Mouse (Mus musculus) midbrain, embryonic 16.5 days (tissue): Measurements from ENCODE around the gene Ptprg. TPM values are rescaled to one million over a fixed set of nuclear protein-coding genes. Genes with fewer than 3 reads are reported as not detected.
A peak's percentile ranks its signal among the peaks of the same experiment; 100 is the strongest.

Experiments
- ATAC-seq: fragments of 200-750 bp; cut with Nextera tagmentation; 2 replicates; pipeline ENCODE4 v1.8.0; 2017; ENCODE audit warnings: moderate TSS enrichment
- H3K27ac ChIP-seq: fragments of 300-500 bp; sonication (generic); 2 replicates; pipeline ENCODE4 v1.5.1; 2014; ENCODE audit warnings: mild to moderate bottlenecking, low read length, mixed read lengths
- H3K27me3 ChIP-seq: fragments of 300-500 bp; sonication (generic); 2 replicates; pipeline ENCODE4 v1.6.1; 2014; ENCODE audit warnings: low read depth, low read length, mixed read lengths; ENCODE audit not compliant: control insufficient read depth, insufficient read depth
- H3K36me3 ChIP-seq: fragments of 300-500 bp; sonication (generic); 2 replicates; pipeline ENCODE4 v1.6.1; 2014; ENCODE audit warnings: mild to moderate bottlenecking, low read length, moderate library complexity, mixed read lengths; ENCODE audit not compliant: control insufficient read depth, insufficient read depth
- H3K4me1 ChIP-seq: fragments of 300-500 bp; sonication (generic); 2 replicates; pipeline ENCODE4 v1.6.1; 2014; ENCODE audit warnings: mild to moderate bottlenecking, low read length, mixed read lengths; ENCODE audit not compliant: control insufficient read depth, insufficient read depth
- H3K4me2 ChIP-seq: fragments of 300-500 bp; sonication (generic); 2 replicates; pipeline ENCODE4 v1.6.1; 2014; ENCODE audit warnings: mild to moderate bottlenecking, low read length, mixed read lengths
- H3K4me3 ChIP-seq: fragments of 300-500 bp; sonication (generic); 2 replicates; pipeline ENCODE4 v1.5.1; 2014; ENCODE audit warnings: low read depth, mild to moderate bottlenecking, low read length, moderate library complexity, mixed read lengths
- H3K9ac ChIP-seq: fragments of 300-500 bp; sonication (generic); 2 replicates; pipeline ENCODE4 v1.6.1; 2014; ENCODE audit warnings: low read depth, low read length, mixed read lengths
- H3K9me3 ChIP-seq: fragments of 300-500 bp; sonication (generic); replicated peaks from 2 replicates; pipeline ENCODE4 v1.6.1; 2014; ENCODE audit warnings: mild to moderate bottlenecking, low read length, mixed read lengths; ENCODE audit not compliant: control insufficient read depth, poor library complexity, severe bottlenecking
- WGBS: fragments of 180-500 bp; shearing (Covaris S2); extraction: QIAGEN DNeasy Blood & Tissue Kit; methylation state at CpG from one replicate; pipeline ENCODE4 v1.1.7; 2014; 5-methylcytosine and 5-hydroxymethylcytosine counted together
- polyA plus RNA-seq: library from polyadenylated mRNA; unstranded; fragments of >200 nt; fragmentation: Nextera tagmentation; extraction: Ambion mirVana; gene quantifications from 2 replicates; pipeline ENCODE4 v1.2.1, GENCODE M21; 2015

The Ptprg gene
- polyA plus RNA-seq, 1 experiment from 2014 or later, result 37.6 TPM

GRCm38 (mm10) chr14:11619606-11620005 lies 66.3 kb downstream of the Ptprg start:
- ATAC-seq, result no peak
- 95% methylated on average over 7 of the region's 7 CpGs for WGBS

GRCm38 (mm10) chr14:11620314-11620713 lies 67.0 kb downstream of the Ptprg start:
- H3K9ac ChIP-seq, result no peak overlapping the region
- no peak overlapping the region for H3K27ac ChIP-seq
- peaks cover 11% of the 10 kb centered on the region for H3K4me1 ChIP-seq
- 72% methylated on average over 6 of the region's 6 CpGs for WGBS
- no peaks in the 10 kb centered on the region for H3K27me3 ChIP-seq
- H3K9me3 ChIP-seq, result no peaks in the 10 kb centered on the region
- no peak for ATAC-seq
- no peak overlapping the region for H3K4me2 ChIP-seq
- H3K4me3 ChIP-seq, result no peak overlapping the region
- no peaks in the 10 kb centered on the region for H3K36me3 ChIP-seq

More at GRCm38 (mm10) chr14:11619606-11620005, 66.3 kb downstream of the Ptprg start:
- Histone ChIP-seq H3K4me3 (no peak overlapping the region), H3K27me3 (no peaks in the 10 kb centered on the region), H3K9me3 (no peaks in the 10 kb centered on the region), H3K4me1 (peaks cover 11% of the 10 kb centered on the region), H3K4me2 (no peak overlapping the region), H3K9ac (no peak overlapping the region), H3K27ac (no peak overlapping the region), H3K36me3 (no peaks in the 10 kb centered on the region)

GRCm38 (mm10) chr14:11620962-11621568 lies 67.7 kb downstream of the Ptprg start:
- Histone ChIP-seq H3K9ac (peak overlapping the region; percentile 14; the same call in 1 of the 2 replicates), H3K4me1 (peaks cover 11% of the 10 kb centered on the region), H3K9me3 (no peaks in the 10 kb centered on the region), H3K4me3 (no peak overlapping the region), H3K27me3 (no peaks in the 10 kb centered on the region), H3K4me2 (no peak overlapping the region), H3K36me3 (no peaks in the 10 kb centered on the region), H3K27ac (no peak overlapping the region)
- ATAC-seq, result no peak
- 20% methylated on average over 10 of the region's 10 CpGs for WGBS

- WGBS, result 70% methylated on average over 4 of the region's 4 CpGs
- H3K9me3 ChIP-seq, result no peaks in the 10 kb centered on the region
- no peak overlapping the region for H3K27ac ChIP-seq
- no peak overlapping the region for H3K4me2 ChIP-seq
- no peaks in the 10 kb centered on the region for H3K27me3 ChIP-seq
- H3K9ac ChIP-seq, result no peak overlapping the region
- no peak for ATAC-seq
- H3K36me3 ChIP-seq, result no peaks in the 10 kb centered on the region
- H3K4me3 ChIP-seq, result no peak overlapping the region
- H3K4me1 ChIP-seq, result peaks cover 11% of the 10 kb centered on the region
Observed at GRCm38 (mm10) chr14:11623576-11623975, 70.2 kb downstream of the Ptprg start.

GRCm38 (mm10) chr14:11630736-11631135 lies 77.4 kb downstream of the Ptprg start:
- H3K27me3 ChIP-seq, result no peaks in the 10 kb centered on the region
- no peak overlapping the region for H3K4me3 ChIP-seq
- H3K27ac ChIP-seq, result no peak overlapping the region
- 58% methylated on average over 2 of the region's 2 CpGs for WGBS
- H3K4me2 ChIP-seq, result no peak overlapping the region
- no peak overlapping the region for H3K9ac ChIP-seq
- no peaks in the 10 kb centered on the region for H3K9me3 ChIP-seq
- ATAC-seq, result no peak
- H3K36me3 ChIP-seq, result no peaks in the 10 kb centered on the region
- no peaks in the 10 kb centered on the region for H3K4me1 ChIP-seq

- Histone ChIP-seq H3K9ac (no peak overlapping the region), H3K4me3 (no peak overlapping the region), H3K4me2 (no peak overlapping the region), H3K27me3 (no peaks in the 10 kb centered on the region), H3K27ac (no peak overlapping the region), H3K36me3 (no peaks in the 10 kb centered on the region), H3K4me1 (no peaks in the 10 kb centered on the region), H3K9me3 (no peaks in the 10 kb centered on the region)
- 96% methylated on average over 4 of the region's 4 CpGs for WGBS
- no peak for ATAC-seq
Observed at GRCm38 (mm10) chr14:11631505-11631904, 78.2 kb downstream of the Ptprg start.

- H3K4me2 ChIP-seq, result no peak overlapping the region
- H3K4me1 ChIP-seq, result no peaks in the 10 kb centered on the region
- no peaks in the 10 kb centered on the region for H3K9me3 ChIP-seq
- no peaks in the 10 kb centered on the region for H3K36me3 ChIP-seq
- 90% methylated on average over 7 of the region's 7 CpGs for WGBS
- no peak overlapping the region for H3K27ac ChIP-seq
- H3K9ac ChIP-seq, result no peak overlapping the region
- no peak for ATAC-seq
- H3K27me3 ChIP-seq, result no peaks in the 10 kb centered on the region
- H3K4me3 ChIP-seq, result no peak overlapping the region
Observed at GRCm38 (mm10) chr14:11637673-11638072, 84.3 kb downstream of the Ptprg start.

GRCm38 (mm10) chr14:11639366-11639765 lies 86.0 kb downstream of the Ptprg start:
- Histone ChIP-seq H3K27me3 (no peaks in the 10 kb centered on the region), H3K4me1 (no peaks in the 10 kb centered on the region), H3K9me3 (no peaks in the 10 kb centered on the region), H3K36me3 (no peaks in the 10 kb centered on the region), H3K4me2 (no peak overlapping the region), H3K4me3 (no peak overlapping the region), H3K9ac (no peak overlapping the region), H3K27ac (no peak overlapping the region)
- ATAC-seq, result no peak
- WGBS, result 85% methylated on average over 5 of the region's 5 CpGs

- H3K36me3 ChIP-seq, result no peaks in the 10 kb centered on the region
- H3K4me1 ChIP-seq, result no peaks in the 10 kb centered on the region
- no peak overlapping the region for H3K27ac ChIP-seq
- no peak overlapping the region for H3K4me2 ChIP-seq
- no peak overlapping the region for H3K9ac ChIP-seq
- H3K27me3 ChIP-seq, result no peaks in the 10 kb centered on the region
- H3K4me3 ChIP-seq, result no peak overlapping the region
- no peaks in the 10 kb centered on the region for H3K9me3 ChIP-seq
- ATAC-seq, result no peak
Observed at GRCm38 (mm10) chr14:11640372-11640771, 87.0 kb downstream of the Ptprg start.
